Mouse (Mus musculus): ENCODE results near the gene Ctnna2.

- TF ChIP-seq POLR2A (IDR thresholded peaks at IDR 0.05; ENCODE audit: control insufficient read depth, extremely low read depth, insufficient read depth, low read length, poor library complexity) = no peak
- no peak for TF ChIP-seq CTCF (IDR thresholded peaks at IDR 0.05; ENCODE audit: borderline replicate concordance, control insufficient read depth, extremely low read depth, insufficient read depth, low read length, poor library complexity)
Measured at GRCm38 (mm10) chr6:76908086-76908485, 1071.4 kb downstream of the Ctnna2 start.

Measured in thymus, adult 2 months (tissue).